Mouse (Mus musculus): ENCODE data around the gene Nacc2. TPM values are rescaled to one million over a fixed set of nuclear protein-coding genes. Genes with fewer than 3 reads are reported as not detected.

The Nacc2 gene
- polyA plus RNA-seq, 1 experiment from 2014 or later, result 6.6 TPM

- H3K9ac ChIP-seq (ENCODE audit: low read depth, low read length), result no peak overlapping the region
- peaks cover 15% of the 10 kb centered on the region for H3K27me3 ChIP-seq (ENCODE audit: control insufficient read depth, insufficient read depth, low read length)
- H3K9me3 ChIP-seq (ENCODE audit: control insufficient read depth, low read length), result no peaks in the 10 kb centered on the region
- no peaks in the 10 kb centered on the region for H3K36me3 ChIP-seq (ENCODE audit: control insufficient read depth, insufficient read depth, low read length)
- ATAC-seq (ENCODE audit: low FRiP score, low TSS enrichment), result no peak
- WGBS, result 72% methylated on average over 4 of the region's 4 CpGs
- H3K4me1 ChIP-seq (ENCODE audit: control insufficient read depth, insufficient read depth, low read length), result peaks cover 14% of the 10 kb centered on the region
- H3K4me2 ChIP-seq (replicated peaks; ENCODE audit: low read depth, low read length), result no peak overlapping the region
- no peak overlapping the region for H3K4me3 ChIP-seq (ENCODE audit: low read length)
- no peak overlapping the region for H3K27ac ChIP-seq (ENCODE audit: low read depth, low read length)
These were observed 4.3 kb downstream of the Nacc2 start for GRCm38 (mm10) chr2:26118584-26119309.

- no peak for ATAC-seq (ENCODE audit: low FRiP score, low TSS enrichment)
- 83% methylated on average over 1 of the region's 1 CpGs for WGBS
These were observed 5.4 kb downstream of the Nacc2 start for GRCm38 (mm10) chr2:26117580-26117979.

GRCm38 (mm10) chr2:26116550-26116949 is 6.5 kb downstream of the Nacc2 start:
- ATAC-seq (ENCODE audit: low FRiP score, low TSS enrichment), result no peak
- peaks cover 7% of the 10 kb centered on the region for H3K27me3 ChIP-seq (ENCODE audit: control insufficient read depth, insufficient read depth, low read length)
- H3K9ac ChIP-seq (ENCODE audit: low read depth, low read length), result no peak overlapping the region
- H3K4me1 ChIP-seq (ENCODE audit: control insufficient read depth, insufficient read depth, low read length), result peaks cover 7% of the 10 kb centered on the region; the same call in 1 of the 2 replicates
- H3K36me3 ChIP-seq (ENCODE audit: control insufficient read depth, insufficient read depth, low read length), result no peaks in the 10 kb centered on the region
- no peak overlapping the region for H3K4me3 ChIP-seq (ENCODE audit: low read length)
- no peak overlapping the region for H3K27ac ChIP-seq (ENCODE audit: low read depth, low read length)
- no peak overlapping the region for H3K4me2 ChIP-seq (replicated peaks; ENCODE audit: low read depth, low read length)
- WGBS, result 67% methylated on average over 3 of the region's 3 CpGs
- no peaks in the 10 kb centered on the region for H3K9me3 ChIP-seq (ENCODE audit: control insufficient read depth, low read length)

More at GRCm38 (mm10) chr2:26117580-26117979, 5.4 kb downstream of the Nacc2 start:
- Histone ChIP-seq H3K9me3 (ENCODE audit: control insufficient read depth, low read length) (no peaks in the 10 kb centered on the region), H3K4me1 (ENCODE audit: control insufficient read depth, insufficient read depth, low read length) (peaks cover 8% of the 10 kb centered on the region; the same call in 1 of the 2 replicates), H3K4me2 (replicated peaks; ENCODE audit: low read depth, low read length) (no peak overlapping the region), H3K36me3 (ENCODE audit: control insufficient read depth, insufficient read depth, low read length) (no peaks in the 10 kb centered on the region), H3K4me3 (ENCODE audit: low read length) (no peak overlapping the region), H3K27ac (ENCODE audit: low read depth, low read length) (no peak overlapping the region), H3K9ac (ENCODE audit: low read depth, low read length) (no peak overlapping the region), H3K27me3 (ENCODE audit: control insufficient read depth, insufficient read depth, low read length) (peaks cover 15% of the 10 kb centered on the region)

- Histone ChIP-seq H3K27me3 (ENCODE audit: control insufficient read depth, insufficient read depth, low read length) (no peaks in the 10 kb centered on the region), H3K4me1 (ENCODE audit: control insufficient read depth, insufficient read depth, low read length) (0 out of 2 replicates have a peak, but pooled peaks cover 5% of the 10 kb centered on the region), H3K36me3 (ENCODE audit: control insufficient read depth, insufficient read depth, low read length) (no peaks in the 10 kb centered on the region), H3K27ac (ENCODE audit: low read depth, low read length) (no peak overlapping the region), H3K4me3 (ENCODE audit: low read length) (no peak overlapping the region), H3K9ac (ENCODE audit: low read depth, low read length) (no peak overlapping the region), H3K4me2 (replicated peaks; ENCODE audit: low read depth, low read length) (no peak overlapping the region), H3K9me3 (ENCODE audit: control insufficient read depth, low read length) (no peaks in the 10 kb centered on the region)
- ATAC-seq (ENCODE audit: low FRiP score, low TSS enrichment), result no peak
- WGBS, result 87% methylated on average over 6 of the region's 6 CpGs
These were observed 7.8 kb downstream of the Nacc2 start for GRCm38 (mm10) chr2:26115215-26115614.

- no peak overlapping the region for H3K27ac ChIP-seq (ENCODE audit: low read depth, low read length)
- WGBS, result 80% methylated on average over 6 of the region's 6 CpGs
These were observed 14.8 kb downstream of the Nacc2 start for GRCm38 (mm10) chr2:26108237-26108636.

GRCm38 (mm10) chr2:26107011-26107410 is 16.0 kb downstream of the Nacc2 start:
- no peaks in the 10 kb centered on the region for H3K36me3 ChIP-seq (ENCODE audit: control insufficient read depth, insufficient read depth, low read length)
- ATAC-seq (ENCODE audit: low FRiP score, low TSS enrichment), result no peak
- no peaks in the 10 kb centered on the region for H3K4me1 ChIP-seq (ENCODE audit: control insufficient read depth, insufficient read depth, low read length)
- no peaks in the 10 kb centered on the region for H3K9me3 ChIP-seq (ENCODE audit: control insufficient read depth, low read length)
- H3K27ac ChIP-seq (ENCODE audit: low read depth, low read length), result no peak overlapping the region
- no peaks in the 10 kb centered on the region for H3K27me3 ChIP-seq (ENCODE audit: control insufficient read depth, insufficient read depth, low read length)
- no peak overlapping the region for H3K4me2 ChIP-seq (replicated peaks; ENCODE audit: low read depth, low read length)
- H3K9ac ChIP-seq (ENCODE audit: low read depth, low read length), result no peak overlapping the region
- H3K4me3 ChIP-seq (ENCODE audit: low read length), result no peak overlapping the region
- 82% methylated on average over 8 of the region's 8 CpGs for WGBS

More at GRCm38 (mm10) chr2:26108237-26108636, 14.8 kb downstream of the Nacc2 start:
- Histone ChIP-seq H3K4me3 (ENCODE audit: low read length) (no peak overlapping the region), H3K27me3 (ENCODE audit: control insufficient read depth, insufficient read depth, low read length) (no peaks in the 10 kb centered on the region), H3K36me3 (ENCODE audit: control insufficient read depth, insufficient read depth, low read length) (no peaks in the 10 kb centered on the region), H3K9ac (ENCODE audit: low read depth, low read length) (no peak overlapping the region), H3K4me2 (replicated peaks; ENCODE audit: low read depth, low read length) (no peak overlapping the region), H3K4me1 (ENCODE audit: control insufficient read depth, insufficient read depth, low read length) (no peaks in the 10 kb centered on the region), H3K9me3 (ENCODE audit: control insufficient read depth, low read length) (no peaks in the 10 kb centered on the region)
- no peak for ATAC-seq (ENCODE audit: low FRiP score, low TSS enrichment)

GRCm38 (mm10) chr2:26106233-26106632 is 16.8 kb downstream of the Nacc2 start:
- Histone ChIP-seq H3K9me3 (ENCODE audit: control insufficient read depth, low read length) (no peaks in the 10 kb centered on the region), H3K36me3 (ENCODE audit: control insufficient read depth, insufficient read depth, low read length) (no peaks in the 10 kb centered on the region), H3K27ac (ENCODE audit: low read depth, low read length) (no peak overlapping the region), H3K9ac (ENCODE audit: low read depth, low read length) (no peak overlapping the region), H3K4me1 (ENCODE audit: control insufficient read depth, insufficient read depth, low read length) (no peaks in the 10 kb centered on the region), H3K4me2 (replicated peaks; ENCODE audit: low read depth, low read length) (no peak overlapping the region), H3K4me3 (ENCODE audit: low read length) (no peak overlapping the region), H3K27me3 (ENCODE audit: control insufficient read depth, insufficient read depth, low read length) (no peaks in the 10 kb centered on the region)
- ATAC-seq (ENCODE audit: low FRiP score, low TSS enrichment), result no peak
- 85% methylated on average over 2 of the region's 2 CpGs for WGBS

- ATAC-seq (ENCODE audit: low FRiP score, low TSS enrichment), result no peak
- Histone ChIP-seq H3K27ac (ENCODE audit: low read depth, low read length) (no peak overlapping the region), H3K4me2 (replicated peaks; ENCODE audit: low read depth, low read length) (no peak overlapping the region), H3K4me1 (ENCODE audit: control insufficient read depth, insufficient read depth, low read length) (no peaks in the 10 kb centered on the region), H3K4me3 (ENCODE audit: low read length) (no peak overlapping the region), H3K27me3 (ENCODE audit: control insufficient read depth, insufficient read depth, low read length) (no peaks in the 10 kb centered on the region), H3K9ac (ENCODE audit: low read depth, low read length) (no peak overlapping the region), H3K36me3 (ENCODE audit: control insufficient read depth, insufficient read depth, low read length) (no peaks in the 10 kb centered on the region), H3K9me3 (ENCODE audit: control insufficient read depth, low read length) (no peaks in the 10 kb centered on the region)
- 70% methylated on average over 4 of the region's 4 CpGs for WGBS
These were observed 22.7 kb downstream of the Nacc2 start for GRCm38 (mm10) chr2:26100296-26100695.

GRCm38 (mm10) chr2:26099851-26100250 is 23.2 kb downstream of the Nacc2 start:
- H3K4me1 ChIP-seq (ENCODE audit: control insufficient read depth, insufficient read depth, low read length), result no peaks in the 10 kb centered on the region
- no peak overlapping the region for H3K9ac ChIP-seq (ENCODE audit: low read depth, low read length)
- no peaks in the 10 kb centered on the region for H3K27me3 ChIP-seq (ENCODE audit: control insufficient read depth, insufficient read depth, low read length)
- WGBS, result 64% methylated on average over 1 of the region's 1 CpGs
- no peaks in the 10 kb centered on the region for H3K9me3 ChIP-seq (ENCODE audit: control insufficient read depth, low read length)
- H3K4me3 ChIP-seq (ENCODE audit: low read length), result no peak overlapping the region
- H3K27ac ChIP-seq (ENCODE audit: low read depth, low read length), result no peak overlapping the region
- no peak for ATAC-seq (ENCODE audit: low FRiP score, low TSS enrichment)
- H3K36me3 ChIP-seq (ENCODE audit: control insufficient read depth, insufficient read depth, low read length), result no peaks in the 10 kb centered on the region
- H3K4me2 ChIP-seq (replicated peaks; ENCODE audit: low read depth, low read length), result no peak overlapping the region
